Mouse (Mus musculus) G1E (cell line): ENCODE measurements around the gene Tpra1.

Source experiments
- CTCF ChIP-seq: IDR thresholded peaks from 2 replicates; pipeline ENCODE4 v1.5.1; 2012; ENCODE audit warnings: low read depth, low read length, inconsistent platforms, mixed read lengths
- GATA1 ChIP-seq: IDR thresholded peaks from 2 replicates; pipeline ENCODE4 v1.6.1; 2012; ENCODE audit warnings: borderline replicate concordance, low read length, inconsistent platforms, mixed read lengths
- POLR2AphosphoS5 ChIP-seq: IDR thresholded peaks from 2 replicates; pipeline ENCODE4 v1.6.1; 2012; ENCODE audit warnings: low read depth, low read length, inconsistent platforms; ENCODE audit not compliant: insufficient replicate concordance
- TAL1 ChIP-seq: conservative IDR thresholded peaks from 2 replicates; pipeline ENCODE4 v1.6.1; 2012; ENCODE audit warnings: low read depth, low read length, inconsistent platforms, mixed read lengths

- TF ChIP-seq CTCF (no peak), GATA1 (no peak), POLR2AphosphoS5 (no peak), TAL1 (no peak)
Observed at GRCm38 (mm10) chr6:88934132-88934531, 32.1 kb downstream of the Tpra1 start.
